Mouse (Mus musculus) thymus, adult 2 months (tissue): ENCODE data around the gene Mark1. TPM values are rescaled to one million over a fixed set of nuclear protein-coding genes. Genes with fewer than 3 reads are reported as not detected.

Experiments used
- DNase-seq: peaks from one replicate; pipeline ENCODE4 v3.0.0; 2021
- H3K27ac ChIP-seq: fragments of 200-500 bp; 2 replicates; pipeline ENCODE4 v1.5.1; 2012; ENCODE audit warnings: low read length, control low read depth; ENCODE audit not compliant: control insufficient read depth, insufficient read depth
- H3K27me3 ChIP-seq: fragments of 200-500 bp; 2 replicates; pipeline ENCODE4 v1.6.1; 2012; ENCODE audit warnings: mild to moderate bottlenecking, low read length, moderate library complexity, mixed read lengths; ENCODE audit not compliant: control insufficient read depth, insufficient read depth
- H3K36me3 ChIP-seq: fragments of 200-500 bp; 2 replicates; pipeline ENCODE4 v1.6.1; 2012; ENCODE audit warnings: mild to moderate bottlenecking, low read length, moderate library complexity; ENCODE audit not compliant: control insufficient read depth, insufficient read depth
- H3K4me1 ChIP-seq: fragments of 200-500 bp; replicated peaks from 2 replicates; pipeline ENCODE4 v1.6.1; 2012; ENCODE audit warnings: low read length; ENCODE audit not compliant: control insufficient read depth, insufficient read depth
- H3K4me3 ChIP-seq: fragments of 200-500 bp; 2 replicates; pipeline ENCODE4 v1.5.1; 2012; ENCODE audit warnings: mild to moderate bottlenecking, low read length, control low read depth, moderate library complexity; ENCODE audit not compliant: control insufficient read depth, insufficient read depth
- CTCF ChIP-seq: fragments of 200-500 bp; IDR thresholded peaks from 2 replicates; pipeline ENCODE4 v1.5.1; 2012; ENCODE audit warnings: mild to moderate bottlenecking, control low read depth, low read length, moderate library complexity, borderline replicate concordance; ENCODE audit not compliant: control insufficient read depth, poor library complexity, insufficient read depth; ENCODE audit errors: extremely low read depth
- POLR2A ChIP-seq: fragments of 200-500 bp; IDR thresholded peaks from 2 replicates; pipeline ENCODE4 v1.6.1; 2012; ENCODE audit warnings: mild to moderate bottlenecking, low read length, control low read depth, moderate library complexity; ENCODE audit not compliant: control insufficient read depth, poor library complexity, insufficient read depth; ENCODE audit errors: extremely low read depth
- WGBS: fragments of 180-500 bp; shearing (Covaris S2); methylation state at CpG from one replicate; pipeline ENCODE4 v1.1.7; 2018; 5-methylcytosine and 5-hydroxymethylcytosine counted together
- polyA plus RNA-seq: library from polyadenylated mRNA; depleted of rRNA; stranded (reverse); fragments of >200 nt; gene quantifications from 2 replicates; pipeline ENCODE4 v1.2.3, GENCODE M21; 2012

Mark1 gene
- polyA plus RNA-seq, 1 experiment: 1.9 TPM

GRCm38 (mm10) chr1:184951057-184951456 is 48.3 kb downstream of the Mark1 start:
- DNase-seq: no peak
- WGBS: 96% methylated on average over 11 of the region's 11 CpGs
- TF ChIP-seq CTCF (no peak), POLR2A (no peak)
- Histone ChIP-seq H3K4me1 (0 out of 2 replicates have a peak, but pooled peaks cover 3% of the 10 kb centered on the region), H3K27me3 (no peaks in the 10 kb centered on the region), H3K4me3 (no peak overlapping the region), H3K27ac (no peak overlapping the region), H3K36me3 (no peaks in the 10 kb centered on the region)

GRCm38 (mm10) chr1:184938106-184938505 is 61.3 kb downstream of the Mark1 start:
- no peaks in the 10 kb centered on the region for H3K36me3 ChIP-seq
- TF ChIP-seq POLR2A (no peak), CTCF (no peak)
- WGBS: 96% methylated on average over 4 of the region's 4 CpGs
- H3K27ac ChIP-seq: no peak overlapping the region
- H3K4me1 ChIP-seq: no peaks in the 10 kb centered on the region
- H3K27me3 ChIP-seq: no peaks in the 10 kb centered on the region
- no peak for DNase-seq
- H3K4me3 ChIP-seq: no peak overlapping the region

GRCm38 (mm10) chr1:184935980-184936379 is 63.4 kb downstream of the Mark1 start:
- H3K4me3 ChIP-seq: no peak overlapping the region
- H3K27me3 ChIP-seq: no peaks in the 10 kb centered on the region
- H3K4me1 ChIP-seq: no peaks in the 10 kb centered on the region
- H3K36me3 ChIP-seq: no peaks in the 10 kb centered on the region
- TF ChIP-seq POLR2A: no peak
- no peak for TF ChIP-seq CTCF
- no peak for DNase-seq
- 85% methylated on average over 5 of the region's 5 CpGs for WGBS
- H3K27ac ChIP-seq: no peak overlapping the region

- TF ChIP-seq POLR2A (no peak), CTCF (no peak)
- H3K4me1 ChIP-seq: no peaks in the 10 kb centered on the region
- no peak for DNase-seq
- H3K27ac ChIP-seq: no peak overlapping the region
- H3K36me3 ChIP-seq: no peaks in the 10 kb centered on the region
- WGBS: 86% methylated on average over 6 of the region's 6 CpGs
- H3K27me3 ChIP-seq: no peaks in the 10 kb centered on the region
- no peak overlapping the region for H3K4me3 ChIP-seq
Observed at GRCm38 (mm10) chr1:184935490-184935889, 63.9 kb downstream of the Mark1 start.

GRCm38 (mm10) chr1:184931097-184931496 is 68.3 kb downstream of the Mark1 start:
- 94% methylated on average over 6 of the region's 6 CpGs for WGBS
- no peak for TF ChIP-seq POLR2A
- no peaks in the 10 kb centered on the region for H3K27me3 ChIP-seq
- H3K4me1 ChIP-seq: no peaks in the 10 kb centered on the region
- no peak for DNase-seq
- no peak overlapping the region for H3K4me3 ChIP-seq
- no peak overlapping the region for H3K27ac ChIP-seq
- H3K36me3 ChIP-seq: no peaks in the 10 kb centered on the region

DNA sequence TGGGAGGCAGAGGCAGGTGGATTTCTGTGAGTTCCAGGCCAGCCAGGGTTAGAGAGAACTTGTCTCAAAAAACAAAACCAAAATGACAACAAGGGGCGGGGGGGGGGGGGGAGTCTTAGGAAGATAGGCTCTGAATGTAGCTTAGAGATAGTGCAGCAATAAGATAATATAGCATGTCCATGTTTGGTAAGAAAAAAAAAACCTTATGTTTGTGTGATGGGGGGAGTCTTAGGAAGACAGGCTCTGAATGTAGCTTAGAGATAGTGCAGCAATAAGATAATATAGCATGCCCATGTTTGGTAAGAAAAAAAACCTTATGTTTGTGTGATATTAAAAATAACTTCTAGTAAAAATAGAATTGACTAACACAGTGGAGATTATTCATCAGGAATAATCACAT is 71.0 kb downstream of the Mark1 start:
- no peak for DNase-seq
- Histone ChIP-seq H3K27ac (no peak overlapping the region), H3K27me3 (no peaks in the 10 kb centered on the region), H3K36me3 (no peaks in the 10 kb centered on the region), H3K4me3 (no peak overlapping the region), H3K4me1 (no peaks in the 10 kb centered on the region)
- WGBS: 74% methylated on average over 1 of the region's 1 CpGs
- no peak for TF ChIP-seq POLR2A
- no peak for TF ChIP-seq CTCF

DNA sequence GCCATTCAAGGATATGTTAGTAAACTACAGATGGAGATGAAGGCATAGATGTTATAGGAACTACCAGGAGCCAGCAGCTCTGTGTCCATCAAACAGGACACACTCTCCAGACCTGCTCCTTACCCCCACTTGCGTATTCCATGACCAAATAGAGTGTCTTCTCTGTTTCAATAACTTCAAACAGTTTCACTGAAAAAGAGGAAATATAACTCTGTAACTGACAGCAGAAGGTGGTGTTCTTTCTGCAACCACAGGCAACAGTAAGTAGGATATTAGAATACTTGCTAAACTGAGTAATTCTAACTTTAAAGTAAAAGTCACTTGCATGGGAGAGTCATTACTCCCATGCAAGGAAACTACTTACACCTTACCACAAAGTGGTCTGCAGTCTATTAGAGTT is 71.5 kb downstream of the Mark1 start:
- Histone ChIP-seq H3K27me3 (no peaks in the 10 kb centered on the region), H3K36me3 (no peaks in the 10 kb centered on the region), H3K4me3 (no peak overlapping the region), H3K4me1 (no peaks in the 10 kb centered on the region), H3K27ac (no peak overlapping the region)
- WGBS: 46% methylated on average over 1 of the region's 1 CpGs
- no peak for DNase-seq
- no peak for TF ChIP-seq POLR2A
- TF ChIP-seq CTCF: no peak

- no peak overlapping the region for H3K4me3 ChIP-seq
- 95% methylated on average over 13 of the region's 13 CpGs for WGBS
- no peaks in the 10 kb centered on the region for H3K27me3 ChIP-seq
- TF ChIP-seq CTCF: no peak
- no peak for TF ChIP-seq POLR2A
- no peaks in the 10 kb centered on the region for H3K36me3 ChIP-seq
- H3K27ac ChIP-seq: no peak overlapping the region
- DNase-seq: no peak
- no peaks in the 10 kb centered on the region for H3K4me1 ChIP-seq
Observed at GRCm38 (mm10) chr1:184922824-184923223, 76.5 kb downstream of the Mark1 start.
